ENCODE assay signal across 9 mouse cellular contexts in genomic region chr17:12723986-12724766, GRCm38 (mm10). TPM values are rescaled to one million over a fixed set of nuclear protein-coding genes. Genes with fewer than 3 reads are reported as not detected.
DNase-seq lines count a peak whose midpoint lies in the region; ATAC-seq and TF ChIP-seq lines count a peak whose summit lies in the region.
"Had no signal": no experiment of that assay in that cellular context is flagged by ENCODE, and none has a peak within 500 bp of the region (broad histone marks: within the 10 kb centered on the region; RNA-seq: fewer than 3 reads in every experiment).

No protein-coding gene starts in this region.

- no peaks in the 10 kb centered on the region for H3K27me3 ChIP-seq in embryonic facial prominence, embryonic 14.5 days (replicated peaks; ENCODE audit: control insufficient read depth, insufficient read depth, low read length)
- no peaks in the 10 kb centered on the region for H3K27me3 ChIP-seq in hindbrain, embryonic 15.5 days
- H3K27me3 ChIP-seq in lung, embryonic 14.5 days (ENCODE audit: insufficient read depth, low read length) = no peaks in the 10 kb centered on the region

- H3K9ac ChIP-seq in embryonic facial prominence, embryonic 14.5 days (ENCODE audit: low read depth, low read length) = no peak overlapping the region
- no peak overlapping the region for H3K9ac ChIP-seq in hindbrain, embryonic 15.5 days
- H3K9ac ChIP-seq in lung, embryonic 14.5 days = no peak overlapping the region

- H3K4me3 ChIP-seq in embryonic facial prominence, embryonic 14.5 days (ENCODE audit: low read depth, low read length) = no peak overlapping the region
- no peak overlapping the region for H3K4me3 ChIP-seq in hindbrain, embryonic 15.5 days
- H3K4me3 ChIP-seq in lung, embryonic 14.5 days (ENCODE audit: low read depth, low read length) = no peak overlapping the region
- H3K4me3 ChIP-seq: erythroblast, embryonic 14.5 days had no signal

- peaks cover 45% of the 10 kb centered on the region for H3K4me1 ChIP-seq in embryonic facial prominence, embryonic 14.5 days (ENCODE audit: control insufficient read depth, insufficient read depth, low read length)
- H3K4me1 ChIP-seq in hindbrain, embryonic 15.5 days (replicated peaks) = peaks cover 35% of the 10 kb centered on the region
- H3K4me1 ChIP-seq in lung, embryonic 14.5 days (ENCODE audit: insufficient read depth) = peaks cover 35% of the 10 kb centered on the region

- H3K36me3 ChIP-seq in embryonic facial prominence, embryonic 14.5 days (ENCODE audit: control insufficient read depth, insufficient read depth, low read length) = peaks cover 53% of the 10 kb centered on the region
- peaks cover 22% of the 10 kb centered on the region for H3K36me3 ChIP-seq in hindbrain, embryonic 15.5 days
- peaks cover 68% of the 10 kb centered on the region for H3K36me3 ChIP-seq in lung, embryonic 14.5 days (ENCODE audit: insufficient read depth)

- H3K4me2 ChIP-seq in embryonic facial prominence, embryonic 14.5 days (ENCODE audit: low read depth, low read length) = no peak overlapping the region
- no peak overlapping the region for H3K4me2 ChIP-seq in hindbrain, embryonic 15.5 days
- H3K4me2 ChIP-seq in lung, embryonic 14.5 days = no peak overlapping the region

- DNase-seq in cerebellum, adult 18-20 months = peak; percentile 45 to 47
- DNase-seq in cerebellum, postnatal 4 days (ENCODE audit: low spot score in 2 of 2) = no peak
- DNase-seq in embryonic facial prominence, embryonic 14.5 days (ENCODE audit: low spot score) = peak; percentile 91
- DNase-seq in lung, embryonic 14.5 days = no peak
- DNase-seq in frontal cortex, adult 2 months (ENCODE audit: extremely low spot score in 1 of 2, low spot score in 1 of 2) = no peak
- no peak for DNase-seq in frontal cortex, postnatal 36 days (ENCODE audit: low spot score in 2 of 2)
- no peak for DNase-seq in right cerebral cortex, postnatal 10 days (ENCODE audit: low spot score in 2 of 2)

- H3K9me3 ChIP-seq in embryonic facial prominence, embryonic 14.5 days (ENCODE audit: control insufficient read depth, low read length) = no peaks in the 10 kb centered on the region
- H3K9me3 ChIP-seq in hindbrain, embryonic 15.5 days = no peaks in the 10 kb centered on the region
- H3K9me3 ChIP-seq in lung, embryonic 14.5 days (ENCODE audit: low read depth, low read length) = no peaks in the 10 kb centered on the region

- WGBS in embryonic facial prominence, embryonic 14.5 days = 90% methylated on average over 5 of the region's 5 CpGs
- 83% methylated on average over 5 of the region's 5 CpGs for WGBS in hindbrain, embryonic 15.5 days
- 42% methylated on average over 5 of the region's 5 CpGs for WGBS in lung, embryonic 14.5 days

- TF ChIP-seq CTCF in lung, embryonic 14.5 days (IDR thresholded peaks at IDR 0.05; ENCODE audit: low read depth) = no peak

- H3K27ac ChIP-seq in embryonic facial prominence, embryonic 14.5 days (replicated peaks; ENCODE audit: low read depth, low read length) = peak overlapping the region; percentile 92
- H3K27ac ChIP-seq in hindbrain, embryonic 15.5 days (replicated peaks) = peak overlapping the region; percentile 53; the same call in 1 of the 2 replicates
- H3K27ac ChIP-seq in lung, embryonic 14.5 days (ENCODE audit: low read depth) = peak overlapping the region; percentile 92

- peak; percentile 53; the same call in 1 of the 2 replicates for ATAC-seq in embryonic facial prominence, embryonic 14.5 days (ENCODE audit: low read depth)
- no peak for ATAC-seq in hindbrain, embryonic 15.5 days (ENCODE audit: low FRiP score, low read depth)
- ATAC-seq in lung, embryonic 14.5 days (ENCODE audit: insufficient read depth) = no peak

RNA-seq across cellular contexts. Expression of gene Igf2r, which starts 45.3 kb away (rescaled TPM):
- polyA plus RNA-seq in embryonic facial prominence, embryonic 14.5 days (2014; fragmentation: Nextera tagmentation; extraction: Ambion mirVana) = 66.0 and 67.5 TPM in 2 replicates
- 9.1 and 10.2 TPM in 2 replicates for polyA plus RNA-seq in hindbrain, embryonic 15.5 days (2015; fragmentation: Nextera tagmentation; extraction: Ambion mirVana)
- 86.6 and 87.0 TPM in 2 replicates for polyA plus RNA-seq in lung, embryonic 14.5 days (2014; fragmentation: Nextera tagmentation; extraction: Ambion mirVana)
- polyA plus RNA-seq in frontal cortex, adult 2 months (2012; rRNA removed) = 12.7 and 14.8 TPM in 2 replicates

RNA-seq across cellular contexts. Expression of gene Slc22a1, which starts 48.5 kb away (rescaled TPM):
- 0.31 and 0.38 TPM in 2 replicates for polyA plus RNA-seq in embryonic facial prominence, embryonic 14.5 days (2014; fragmentation: Nextera tagmentation; extraction: Ambion mirVana)
- not detected in 2 replicates for polyA plus RNA-seq in hindbrain, embryonic 15.5 days (2015; fragmentation: Nextera tagmentation; extraction: Ambion mirVana)
- 1.2 and 5.1 TPM in 2 replicates for polyA plus RNA-seq in lung, embryonic 14.5 days (2014; fragmentation: Nextera tagmentation; extraction: Ambion mirVana)
- 0.48 and 1.6 TPM in 2 replicates for polyA plus RNA-seq in frontal cortex, adult 2 months (2012; rRNA removed)
- polyA plus RNA-seq: erythroblast, embryonic 14.5 days had no signal

Comparison
In these comparisons a context has a peak if more than half of its experiments do, and no peak if none do; other contexts are left out.
1. DNase-seq: peak in cerebellum, adult 18-20 months (2 of 2) and embryonic facial prominence, embryonic 14.5 days (single experiment); none in cerebellum, postnatal 4 days (0 of 2), lung, embryonic 14.5 days (single experiment), frontal cortex, adult 2 months (0 of 2), frontal cortex, postnatal 36 days (0 of 2) and right cerebral cortex, postnatal 10 days (0 of 2).
2. Peak in every context shown above with its lines, with median percentiles within 50 percentile points of each other: H3K27ac ChIP-seq.